Mouse (Mus musculus): ENCODE data around the gene Dgcr2. TPM values are rescaled to one million over a fixed set of nuclear protein-coding genes. Genes with fewer than 3 reads are reported as not detected.

Gene Dgcr2
- polyA plus RNA-seq, 1 experiment from 2014 or later: 86.3 TPM

DNA sequence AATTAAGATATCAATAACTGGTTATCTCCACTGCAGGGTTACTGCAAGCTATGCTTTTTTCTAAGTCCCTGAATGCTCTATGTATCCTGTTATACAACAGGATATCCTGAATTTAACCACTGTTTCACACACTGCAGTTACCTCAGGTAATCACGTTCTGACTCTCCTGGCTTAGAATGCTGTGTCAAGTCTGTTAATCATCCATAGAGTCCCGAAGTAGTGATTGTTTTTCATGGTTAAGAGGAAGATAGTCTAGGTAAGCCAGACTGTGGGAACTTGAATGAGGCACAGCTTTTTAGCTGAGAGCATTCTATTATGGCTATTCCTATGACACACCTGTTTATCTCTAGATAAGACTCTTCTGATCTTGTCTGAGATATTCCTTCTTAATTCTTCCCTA is 33.1 kb downstream of the Dgcr2 start:
- H3K4me1 ChIP-seq (replicated peaks): no peaks in the 10 kb centered on the region
- H3K27ac ChIP-seq (replicated peaks): no peak overlapping the region
- H3K4me3 ChIP-seq: no peak overlapping the region
- H3K9ac ChIP-seq: no peak overlapping the region
- H3K27me3 ChIP-seq: no peaks in the 10 kb centered on the region
- no peak for ATAC-seq (ENCODE audit: low read depth)
- WGBS: 90% methylated on average over 2 of the region's 2 CpGs
- H3K9me3 ChIP-seq: no peaks in the 10 kb centered on the region
- no peak overlapping the region for H3K4me2 ChIP-seq
- peaks cover 30% of the 10 kb centered on the region for H3K36me3 ChIP-seq

DNA sequence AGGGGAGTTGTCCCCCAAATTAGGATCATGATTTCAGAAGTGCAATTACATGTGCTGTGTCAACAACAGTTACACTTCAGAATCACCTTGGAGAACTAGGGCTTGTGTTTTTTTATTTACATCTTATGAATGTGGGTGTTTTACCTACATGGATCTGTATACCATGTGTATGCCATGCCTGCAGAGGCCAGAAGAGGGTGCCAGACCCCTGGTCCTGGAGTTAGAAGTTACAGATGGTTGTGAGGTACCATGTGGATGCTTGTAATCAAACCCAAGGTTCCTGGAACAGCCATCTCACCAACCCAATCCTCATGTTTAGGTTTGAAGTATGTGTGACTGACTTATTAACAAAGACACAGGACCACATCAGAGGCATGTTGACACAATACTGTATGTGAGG is 39.8 kb downstream of the Dgcr2 start:
- no peaks in the 10 kb centered on the region for H3K9me3 ChIP-seq
- ATAC-seq (ENCODE audit: low read depth): peak; percentile 63; the same call in 1 of the 2 replicates
- H3K9ac ChIP-seq: no peak overlapping the region
- no peak overlapping the region for H3K4me3 ChIP-seq
- H3K4me2 ChIP-seq: no peak overlapping the region
- no peaks in the 10 kb centered on the region for H3K4me1 ChIP-seq (replicated peaks)
- H3K27me3 ChIP-seq: no peaks in the 10 kb centered on the region
- no peak overlapping the region for H3K27ac ChIP-seq (replicated peaks)
- peaks cover 70% of the 10 kb centered on the region for H3K36me3 ChIP-seq

DNA sequence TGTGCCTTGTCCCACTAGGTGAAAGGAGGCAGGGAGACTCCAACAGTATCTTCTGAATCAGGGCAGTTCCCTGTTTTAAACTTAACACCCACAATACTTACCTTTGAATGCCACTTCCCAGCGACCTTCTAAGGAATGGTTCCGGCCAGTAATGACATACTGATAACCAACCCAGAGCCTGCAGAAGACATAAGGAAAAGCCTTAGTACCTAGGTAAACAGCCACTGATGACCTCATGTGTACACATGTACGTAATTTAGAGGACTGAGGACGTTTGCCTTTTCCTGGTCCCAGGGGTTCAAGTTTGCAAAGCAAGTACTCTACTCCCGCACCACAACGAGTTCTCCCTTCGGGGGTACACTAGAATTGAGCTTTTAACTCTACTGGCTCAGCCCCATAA is 41.2 kb downstream of the Dgcr2 start:
- Histone ChIP-seq H3K9ac (no peak overlapping the region), H3K4me2 (no peak overlapping the region), H3K9me3 (no peaks in the 10 kb centered on the region), H3K4me3 (no peak overlapping the region), H3K36me3 (peaks cover 82% of the 10 kb centered on the region), H3K27me3 (no peaks in the 10 kb centered on the region), H3K4me1 (replicated peaks) (no peaks in the 10 kb centered on the region), H3K27ac (replicated peaks) (no peak overlapping the region)
- ATAC-seq (ENCODE audit: low read depth): no peak
- 93% methylated on average over 7 of the region's 7 CpGs for WGBS

DNA sequence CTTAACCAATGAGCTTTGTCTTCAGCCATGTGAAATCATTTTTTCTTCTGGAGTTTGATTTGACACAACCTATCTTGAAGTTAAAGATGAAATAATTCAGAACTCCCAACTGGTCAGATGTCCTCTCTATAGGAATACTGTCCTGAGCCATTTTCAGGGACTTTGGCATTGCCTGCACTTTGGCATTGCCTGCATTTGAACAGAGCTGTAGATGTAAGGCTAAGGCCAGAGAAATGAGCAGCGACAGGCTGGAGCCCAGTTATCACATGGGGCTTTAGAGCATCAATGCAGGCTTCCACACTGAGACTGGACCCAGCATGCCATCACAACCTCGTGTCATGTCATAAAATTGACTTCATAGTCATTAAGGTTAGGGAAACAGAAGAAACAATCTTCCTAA is 45.1 kb downstream of the Dgcr2 start:
- Histone ChIP-seq H3K4me2 (no peak overlapping the region), H3K27me3 (no peaks in the 10 kb centered on the region), H3K27ac (replicated peaks) (no peak overlapping the region), H3K36me3 (peaks cover 89% of the 10 kb centered on the region), H3K4me3 (no peak overlapping the region), H3K9ac (no peak overlapping the region), H3K9me3 (no peaks in the 10 kb centered on the region), H3K4me1 (replicated peaks) (no peaks in the 10 kb centered on the region)
- WGBS: 93% methylated on average over 2 of the region's 2 CpGs
- ATAC-seq (ENCODE audit: low read depth): no peak

DNA sequence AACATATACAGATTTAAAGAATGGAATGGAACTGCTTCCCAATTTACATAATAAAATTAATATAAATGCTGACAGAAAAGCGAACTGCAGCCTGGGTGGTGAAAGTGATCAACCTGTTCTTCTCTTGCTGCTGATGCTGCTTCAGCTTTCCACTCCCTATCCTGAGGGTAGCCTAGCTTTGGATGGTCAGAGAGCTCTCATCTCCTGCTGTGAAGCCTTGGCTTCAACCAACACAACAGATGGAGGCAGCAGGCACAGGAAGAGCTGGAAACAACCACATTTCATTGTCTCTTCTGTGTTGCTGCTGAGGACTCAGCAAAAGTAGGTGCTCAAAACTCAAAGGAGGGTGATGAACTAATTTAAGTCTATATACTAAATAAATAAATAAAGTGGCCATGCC is 46.5 kb downstream of the Dgcr2 start:
- Histone ChIP-seq H3K27me3 (no peaks in the 10 kb centered on the region), H3K9me3 (no peaks in the 10 kb centered on the region), H3K4me2 (no peak overlapping the region), H3K36me3 (peaks cover 88% of the 10 kb centered on the region), H3K4me1 (replicated peaks) (no peaks in the 10 kb centered on the region), H3K9ac (no peak overlapping the region), H3K27ac (replicated peaks) (no peak overlapping the region), H3K4me3 (no peak overlapping the region)
- ATAC-seq (ENCODE audit: low read depth): no peak
- WGBS: 94% methylated on average over 1 of the region's 1 CpGs

DNA sequence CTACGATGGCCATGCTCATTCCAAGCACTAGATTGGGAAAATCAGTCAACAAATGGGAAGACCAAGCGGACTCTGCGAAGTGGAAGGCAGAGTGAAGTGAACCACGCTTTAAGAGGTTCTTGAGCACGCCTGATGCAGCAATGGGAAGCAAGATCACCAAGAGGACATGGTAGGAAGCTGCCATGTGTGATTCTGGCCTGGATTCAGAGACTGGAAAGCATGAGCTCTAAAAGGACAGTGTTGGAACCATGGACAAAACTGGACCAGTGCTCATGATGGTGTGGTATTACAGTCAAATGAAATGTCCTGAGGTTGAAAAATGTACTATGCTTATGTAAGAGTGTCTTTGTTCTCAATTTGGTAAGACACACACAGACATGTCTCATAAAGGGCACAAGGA is 47.0 kb downstream of the Dgcr2 start:
- ATAC-seq (ENCODE audit: low read depth): no peak
- H3K4me1 ChIP-seq (replicated peaks): no peaks in the 10 kb centered on the region
- no peak overlapping the region for H3K4me3 ChIP-seq
- H3K36me3 ChIP-seq: peaks cover 88% of the 10 kb centered on the region
- H3K27ac ChIP-seq (replicated peaks): no peak overlapping the region
- H3K27me3 ChIP-seq: no peaks in the 10 kb centered on the region
- H3K9ac ChIP-seq: no peak overlapping the region
- 96% methylated on average over 5 of the region's 5 CpGs for WGBS
- no peak overlapping the region for H3K4me2 ChIP-seq
- no peaks in the 10 kb centered on the region for H3K9me3 ChIP-seq

DNA sequence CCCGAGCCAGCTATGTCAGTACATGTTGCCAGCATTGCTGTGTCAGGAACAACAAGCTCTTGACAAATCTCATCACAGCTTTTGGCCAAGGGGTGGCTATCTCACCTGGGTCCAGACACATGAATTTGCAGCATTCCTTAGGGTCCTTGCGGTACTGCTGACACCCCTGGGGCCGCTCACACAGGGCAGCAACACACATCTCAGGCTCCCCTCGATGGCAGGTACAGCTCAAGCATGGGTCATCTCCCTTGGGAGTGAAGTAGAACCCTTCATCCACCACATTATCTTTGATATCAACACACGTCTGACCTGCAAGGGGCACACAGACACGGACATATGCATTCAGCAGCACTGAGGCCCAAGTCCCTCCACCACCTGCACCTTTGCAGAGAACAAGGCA is 48.9 kb downstream of the Dgcr2 start:
- H3K9me3 ChIP-seq: no peaks in the 10 kb centered on the region
- H3K9ac ChIP-seq: 0 out of 2 replicates have a peak overlapping the region, but pooled peaks have one; percentile 22
- 89% methylated on average over 6 of the region's 6 CpGs for WGBS
- peak; percentile 36; the same call in 1 of the 2 replicates for ATAC-seq (ENCODE audit: low read depth)
- no peak overlapping the region for H3K4me2 ChIP-seq
- H3K4me1 ChIP-seq (replicated peaks): no peaks in the 10 kb centered on the region
- no peak overlapping the region for H3K4me3 ChIP-seq
- H3K27me3 ChIP-seq: no peaks in the 10 kb centered on the region
- no peak overlapping the region for H3K27ac ChIP-seq (replicated peaks)
- H3K36me3 ChIP-seq: peaks cover 90% of the 10 kb centered on the region

DNA sequence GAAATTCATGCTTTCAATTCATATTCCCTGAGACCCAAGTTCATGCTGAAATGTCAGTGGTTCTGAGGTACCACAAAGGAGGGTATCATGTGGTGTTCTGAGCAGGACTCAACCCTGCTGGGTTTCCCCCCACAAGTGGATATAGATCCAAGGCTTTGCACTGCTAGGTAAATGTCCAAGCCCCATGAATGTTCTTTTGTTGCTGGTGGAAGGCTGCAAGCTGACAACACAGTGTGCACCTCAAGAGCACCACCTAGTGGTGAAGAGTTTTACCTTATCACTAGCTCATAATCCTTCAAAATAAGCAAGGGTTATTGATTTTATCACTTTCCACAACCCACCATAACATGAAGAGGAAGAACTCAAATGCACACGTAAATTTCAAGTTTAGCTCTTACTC is 49.4 kb downstream of the Dgcr2 start:
- Histone ChIP-seq H3K4me2 (no peak overlapping the region), H3K4me1 (replicated peaks) (no peaks in the 10 kb centered on the region), H3K36me3 (peaks cover 90% of the 10 kb centered on the region), H3K4me3 (no peak overlapping the region), H3K27me3 (no peaks in the 10 kb centered on the region), H3K9ac (no peak overlapping the region), H3K27ac (replicated peaks) (peak overlapping the region; percentile 39; the same call in 1 of the 2 replicates), H3K9me3 (no peaks in the 10 kb centered on the region)
- ATAC-seq (ENCODE audit: low read depth): peak; percentile 66
- WGBS: 33% methylated on average over 1 of the region's 1 CpGs

DNA sequence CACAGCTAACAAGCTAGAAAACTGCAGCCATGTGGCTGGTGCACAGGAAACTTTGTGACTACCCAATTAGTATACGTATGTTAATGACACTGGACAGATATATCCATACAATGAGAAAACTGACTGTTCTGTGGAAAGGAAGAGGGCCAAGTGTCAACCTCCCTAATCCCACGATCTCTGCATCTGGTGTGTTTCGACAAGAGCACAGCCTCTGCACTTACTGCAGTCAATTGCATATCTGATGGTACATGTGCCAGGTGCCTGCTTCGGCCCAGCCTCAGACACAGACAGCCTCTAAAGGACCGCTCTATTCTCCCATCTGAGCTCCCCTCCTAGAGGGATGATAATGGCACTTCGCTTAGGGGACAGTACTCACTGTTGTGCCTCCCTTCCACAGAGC is 49.9 kb downstream of the Dgcr2 start:
- H3K4me1 ChIP-seq (replicated peaks): no peaks in the 10 kb centered on the region
- ATAC-seq (ENCODE audit: low read depth): peak; percentile 49; the same call in 1 of the 2 replicates
- H3K27ac ChIP-seq (replicated peaks): peak overlapping the region; percentile 39; the same call in 1 of the 2 replicates
- H3K36me3 ChIP-seq: peaks cover 90% of the 10 kb centered on the region
- no peak overlapping the region for H3K4me3 ChIP-seq
- no peak overlapping the region for H3K4me2 ChIP-seq
- no peaks in the 10 kb centered on the region for H3K9me3 ChIP-seq
- H3K27me3 ChIP-seq: no peaks in the 10 kb centered on the region
- 96% methylated on average over 6 of the region's 6 CpGs for WGBS
- H3K9ac ChIP-seq: no peak overlapping the region

DNA sequence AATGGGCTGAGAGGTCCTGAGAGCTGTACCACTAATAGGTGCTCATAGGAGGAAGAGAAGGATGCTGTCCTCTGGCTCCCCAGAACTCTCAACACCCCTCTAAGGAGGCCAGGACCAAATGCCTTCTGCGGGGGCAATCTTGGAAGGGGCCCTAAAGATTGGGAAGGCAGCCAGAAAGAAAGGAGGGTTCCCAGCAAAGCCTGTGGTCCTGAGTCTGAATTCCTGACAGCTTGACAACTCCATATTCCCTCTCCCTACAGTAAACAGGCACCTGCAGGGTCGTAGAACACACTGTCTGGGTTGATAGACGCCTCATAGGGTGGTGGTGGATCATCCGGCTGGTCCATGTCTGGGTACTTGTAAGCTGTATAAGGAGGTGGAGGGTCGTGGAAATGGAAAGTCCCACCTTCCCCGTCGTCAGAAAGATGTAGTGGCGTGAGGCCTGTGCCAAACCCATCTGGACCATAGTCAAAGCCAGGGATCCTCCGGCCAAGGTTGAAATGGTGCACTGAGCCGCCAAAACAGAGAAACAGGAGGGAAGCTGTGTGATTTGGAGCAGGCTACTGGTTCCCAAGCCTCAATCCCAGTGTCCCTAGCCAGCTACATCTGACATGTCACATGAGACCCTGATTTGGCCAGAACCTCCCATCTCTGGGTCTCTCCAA is 54.5 kb downstream of the Dgcr2 start:
- no peak overlapping the region for H3K27ac ChIP-seq (replicated peaks)
- 93% methylated on average over 10 of the region's 10 CpGs for WGBS
- no peak for ATAC-seq (ENCODE audit: low read depth)
- no peak overlapping the region for H3K4me3 ChIP-seq
- peaks cover 86% of the 10 kb centered on the region for H3K36me3 ChIP-seq
- no peaks in the 10 kb centered on the region for H3K9me3 ChIP-seq
- H3K27me3 ChIP-seq: no peaks in the 10 kb centered on the region
- no peaks in the 10 kb centered on the region for H3K4me1 ChIP-seq (replicated peaks)
- H3K4me2 ChIP-seq: no peak overlapping the region
- no peak overlapping the region for H3K9ac ChIP-seq

DNA sequence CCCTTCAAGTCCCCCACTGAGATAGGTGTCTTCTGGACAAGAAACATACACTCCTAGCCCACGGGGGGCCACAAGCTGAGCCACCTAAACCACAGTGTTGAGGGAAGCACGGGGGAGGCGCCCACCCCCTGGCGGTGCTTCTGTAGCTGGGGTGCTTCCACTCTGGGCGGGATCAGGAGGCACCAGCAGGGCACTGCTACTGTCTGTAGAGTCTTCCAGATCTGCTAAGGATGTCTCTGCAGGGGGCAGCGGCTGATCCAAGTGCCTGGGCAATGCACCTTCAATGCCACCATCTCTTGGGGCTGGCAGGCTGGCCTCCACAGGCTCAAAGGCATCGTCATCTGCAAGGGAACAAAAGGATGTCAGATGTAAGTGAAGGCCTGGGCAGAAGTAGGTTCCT is 55.9 kb downstream of the Dgcr2 start:
- H3K36me3 ChIP-seq: peaks cover 78% of the 10 kb centered on the region
- H3K27me3 ChIP-seq: peaks cover 6% of the 10 kb centered on the region
- H3K4me2 ChIP-seq: no peak overlapping the region
- H3K4me3 ChIP-seq: no peak overlapping the region
- H3K9ac ChIP-seq: no peak overlapping the region
- H3K9me3 ChIP-seq: no peaks in the 10 kb centered on the region
- ATAC-seq (ENCODE audit: low read depth): no peak
- WGBS: 94% methylated on average over 7 of the region's 7 CpGs
- no peak overlapping the region for H3K27ac ChIP-seq (replicated peaks)
- no peaks in the 10 kb centered on the region for H3K4me1 ChIP-seq (replicated peaks)

DNA sequence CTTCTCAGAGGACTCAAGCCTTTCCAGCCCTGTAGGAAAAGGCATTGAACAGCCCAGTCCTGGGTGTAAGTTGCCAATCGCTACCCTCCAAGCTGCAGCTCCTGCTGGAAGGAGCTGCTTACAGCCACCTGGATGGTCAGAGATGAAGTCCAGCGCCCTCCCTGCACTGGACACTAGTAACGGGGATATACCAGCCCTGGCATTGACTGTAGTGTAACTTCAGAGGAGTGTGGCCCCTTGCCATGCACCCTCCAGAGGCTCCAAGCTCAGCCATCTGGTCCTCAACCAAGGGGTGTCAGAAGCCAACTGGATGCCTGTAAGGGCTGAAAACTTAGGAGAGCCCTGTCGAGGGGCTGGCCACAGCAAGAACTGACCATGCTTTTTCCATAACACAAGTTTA is 58.4 kb downstream of the Dgcr2 start:
- peaks cover 54% of the 10 kb centered on the region for H3K36me3 ChIP-seq
- H3K9me3 ChIP-seq: no peaks in the 10 kb centered on the region
- H3K4me3 ChIP-seq: no peak overlapping the region
- 78% methylated on average over 4 of the region's 4 CpGs for WGBS
- no peak overlapping the region for H3K4me2 ChIP-seq
- no peak overlapping the region for H3K9ac ChIP-seq
- peaks cover 9% of the 10 kb centered on the region for H3K4me1 ChIP-seq (replicated peaks)
- no peak for ATAC-seq (ENCODE audit: low read depth)
- no peak overlapping the region for H3K27ac ChIP-seq (replicated peaks)
- peaks cover 31% of the 10 kb centered on the region for H3K27me3 ChIP-seq

DNA sequence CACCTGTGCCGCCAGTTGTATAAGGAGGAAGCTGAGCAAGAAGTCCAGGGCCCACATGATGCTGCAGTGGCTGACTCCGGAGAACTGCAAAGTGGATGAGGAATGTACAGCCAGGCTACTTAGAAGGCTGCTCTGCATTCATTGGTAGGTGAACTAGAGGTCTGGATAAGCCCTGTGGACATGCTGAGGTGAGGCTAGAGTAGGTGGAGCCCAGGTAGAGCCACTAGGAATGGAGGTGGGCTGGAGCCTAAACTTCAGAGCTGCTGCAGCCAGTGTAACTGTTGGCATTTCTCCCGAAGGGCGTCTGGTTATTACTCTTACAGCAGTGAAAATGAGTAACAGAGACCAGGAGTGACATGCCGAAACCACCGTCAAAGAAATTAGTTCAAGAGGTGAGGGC is 60.3 kb downstream of the Dgcr2 start, which contains the start of gene Car15:
Gene Car15 (minus strand): TSS at position 314 of the 400 bp plus-strand sequence.
- H3K4me3 ChIP-seq: no peak within 1 kb of the TSS
- H3K9ac ChIP-seq: no peak within 1 kb of the TSS
- 82% methylated on average over 6 of the region's 6 CpGs for WGBS
- no peak within 1 kb of the TSS for H3K4me2 ChIP-seq
- no peak for ATAC-seq (ENCODE audit: low read depth)
- peaks cover 49% of the 10 kb centered on the region for H3K27me3 ChIP-seq
- H3K36me3 ChIP-seq: peaks cover 34% of the 10 kb centered on the region
- H3K27ac ChIP-seq (replicated peaks): no peak within 1 kb of the TSS
- H3K4me1 ChIP-seq (replicated peaks): peaks cover 26% of the 10 kb centered on the region
- no peaks in the 10 kb centered on the region for H3K9me3 ChIP-seq

Data from neural tube, embryonic 13.5 days (tissue).